Mouse (Mus musculus) spleen, embryonic (tissue): Measurements from ENCODE around the gene Cacna2d3.

Source experiments
- CTCF ChIA-PET: fragments of 350-600 bp; sonication (Branson Sonifier 250); formaldehyde crosslinking; loops from one replicate; lab custom pipeline; 2022; lab: Charles Lee

Gene Cacna2d3

DNA sequence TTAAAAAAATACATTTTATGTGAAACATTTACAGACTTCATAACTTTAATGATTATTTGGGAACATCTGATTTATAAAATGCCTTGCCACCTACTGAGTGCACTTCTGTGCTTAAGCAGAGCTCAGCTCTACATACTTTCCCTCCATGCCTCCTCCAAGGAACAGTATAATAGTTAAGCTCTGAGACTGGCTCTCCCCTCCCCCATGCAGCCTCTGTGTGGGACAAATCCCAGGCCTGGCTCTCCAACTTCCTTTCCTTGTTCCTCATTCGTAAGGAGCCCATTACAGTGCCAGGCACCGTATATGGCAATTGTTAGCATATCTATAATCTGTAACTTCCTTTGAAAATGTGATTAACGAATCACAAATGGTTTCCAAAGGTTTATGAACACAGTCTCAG, 644.2 kb downstream of the Cacna2d3 start:
- CTCF ChIA-PET: no interaction called here

DNA sequence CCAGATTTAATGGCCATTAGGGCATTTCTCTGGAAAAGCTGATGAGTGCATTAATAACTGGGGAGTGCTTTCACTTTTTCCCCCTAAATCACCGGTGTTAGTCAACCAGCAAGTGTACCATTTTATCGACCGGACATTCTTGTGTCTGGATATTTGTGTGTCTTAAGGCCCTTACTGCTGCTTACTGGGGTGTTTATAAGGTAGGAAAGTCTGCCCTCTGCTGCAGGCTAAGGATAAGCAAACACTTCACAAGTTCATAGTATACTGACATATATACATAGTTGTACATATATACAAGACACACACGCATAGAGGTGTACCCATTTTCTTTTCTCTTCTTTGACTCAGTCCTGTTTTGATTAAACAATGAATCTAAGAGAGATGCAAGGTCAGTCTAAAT, 647.9 kb downstream of the Cacna2d3 start:
- CTCF ChIA-PET: no interaction called here

DNA sequence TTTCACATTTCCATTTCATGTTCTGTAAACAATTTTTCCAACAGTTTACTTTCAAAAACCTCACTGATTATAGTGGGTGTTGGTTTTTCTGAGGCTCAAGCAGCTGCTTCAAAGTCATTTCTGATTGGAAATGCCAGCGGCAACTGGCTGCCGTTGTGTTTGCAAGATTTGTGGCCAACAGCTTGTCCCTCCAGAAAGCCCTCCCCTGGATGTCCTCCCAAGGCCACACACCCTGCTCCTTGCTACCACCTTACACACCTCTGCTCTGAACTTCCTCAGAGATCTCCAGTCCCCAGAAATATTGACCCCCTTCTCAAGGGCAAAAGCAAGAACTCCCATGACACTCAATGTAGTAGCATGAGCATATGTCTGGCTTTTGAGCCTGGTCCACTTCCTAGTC, 659.0 kb downstream of the Cacna2d3 start:
- CTCF ChIA-PET: no interaction called here

DNA sequence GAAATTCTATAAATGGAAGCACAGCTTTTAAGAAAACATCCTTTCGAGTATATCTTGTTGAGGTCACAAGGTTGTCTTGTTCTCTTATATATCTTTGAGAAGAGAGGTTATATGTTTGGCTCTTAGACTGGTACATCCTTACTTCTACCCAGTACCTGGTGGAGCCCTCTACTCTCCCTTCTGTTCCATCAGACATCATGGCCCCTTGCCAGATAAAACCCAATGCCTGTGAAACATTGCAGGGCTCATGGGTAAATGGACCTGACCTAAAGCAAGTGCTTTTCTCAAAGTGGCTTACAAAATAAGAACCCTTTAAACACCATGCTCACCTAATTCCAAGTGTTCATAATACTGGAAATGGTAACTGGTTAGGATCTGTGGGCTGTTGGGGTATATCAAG, 660.2 kb downstream of the Cacna2d3 start:
- CTCF ChIA-PET: no interaction called here

DNA sequence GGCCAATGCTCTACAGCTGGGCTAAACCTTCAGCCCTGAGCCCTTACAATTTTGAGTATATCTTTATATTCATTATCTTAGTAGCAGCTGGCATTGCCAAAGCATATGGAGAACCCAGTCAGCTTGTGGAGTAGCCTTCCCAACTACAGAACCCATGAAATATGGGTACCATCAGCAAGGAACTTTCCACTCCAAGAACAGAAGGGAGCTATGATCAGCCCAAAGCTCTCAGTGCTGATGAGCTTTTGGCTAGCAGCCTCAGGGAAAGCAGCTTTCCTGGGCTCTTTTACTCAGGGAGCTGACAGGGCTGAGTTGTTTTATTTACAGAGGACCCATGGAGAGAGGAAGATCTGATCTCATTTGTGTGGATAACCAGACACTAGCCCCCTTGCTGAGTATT, 661.0 kb downstream of the Cacna2d3 start:
- CTCF ChIA-PET: no interaction called here

DNA sequence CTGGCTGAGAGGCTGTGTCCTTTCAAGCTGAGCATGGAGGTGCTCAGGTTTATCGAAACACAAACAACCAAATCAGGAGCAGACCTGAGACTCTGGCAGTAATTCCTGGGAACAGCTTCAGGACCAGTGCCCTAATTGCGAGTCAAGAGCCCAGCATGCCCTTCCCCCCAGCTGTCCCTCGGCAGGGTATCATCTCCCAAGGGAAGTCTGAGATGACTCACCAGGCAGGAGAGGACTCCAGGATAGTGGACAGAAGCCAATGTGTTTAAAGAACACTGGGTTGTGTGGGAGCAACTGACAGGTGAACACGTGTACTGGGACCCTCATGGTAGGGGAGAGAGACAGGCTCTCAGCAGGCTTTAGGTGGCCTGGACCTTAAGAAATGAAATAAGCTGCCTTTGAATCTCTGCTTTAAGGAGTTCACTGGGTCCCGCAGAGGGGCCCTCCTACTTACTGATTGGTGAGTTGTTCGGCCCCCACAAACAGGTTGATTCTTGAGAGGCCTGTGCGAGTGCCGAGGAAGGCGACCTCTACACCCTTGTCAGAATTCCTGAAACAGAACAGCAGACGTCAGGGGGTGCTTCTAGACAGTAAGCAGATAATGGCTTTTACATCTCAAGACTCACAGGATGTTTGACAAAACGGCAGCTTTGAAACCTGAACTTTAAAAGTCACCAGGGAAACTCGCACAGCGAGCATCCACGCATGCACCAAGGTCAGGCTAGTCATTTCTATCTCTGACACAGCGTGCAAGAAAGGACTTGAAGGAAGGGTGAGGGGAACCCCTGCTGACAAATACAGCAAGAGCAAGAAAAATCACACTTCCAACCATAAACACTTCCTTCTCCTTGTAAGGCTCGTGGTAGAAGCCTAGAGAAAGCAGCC, 669.5 kb downstream of the Cacna2d3 start:
- CTCF ChIA-PET: no interaction called here

DNA sequence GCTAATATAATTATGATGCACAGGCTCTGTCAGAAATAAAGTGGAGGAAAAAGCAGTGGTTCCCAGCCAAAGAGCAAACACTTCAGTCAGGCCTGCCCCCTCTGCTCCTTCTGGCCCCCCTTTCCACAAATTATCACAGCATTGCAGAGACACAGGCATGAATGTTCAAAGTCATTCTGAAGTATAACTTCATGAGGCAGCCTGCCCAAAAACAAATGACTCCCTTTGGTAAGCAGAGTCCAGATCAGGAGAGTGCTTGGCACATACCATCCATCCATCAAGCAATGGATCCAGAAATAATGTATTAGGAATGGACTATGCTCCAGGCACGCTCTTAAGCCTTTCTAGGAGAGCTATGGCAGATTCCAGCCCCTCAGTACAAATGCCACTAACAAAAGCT, 679.3 kb downstream of the Cacna2d3 start:
- CTCF ChIA-PET: no interaction called here

DNA sequence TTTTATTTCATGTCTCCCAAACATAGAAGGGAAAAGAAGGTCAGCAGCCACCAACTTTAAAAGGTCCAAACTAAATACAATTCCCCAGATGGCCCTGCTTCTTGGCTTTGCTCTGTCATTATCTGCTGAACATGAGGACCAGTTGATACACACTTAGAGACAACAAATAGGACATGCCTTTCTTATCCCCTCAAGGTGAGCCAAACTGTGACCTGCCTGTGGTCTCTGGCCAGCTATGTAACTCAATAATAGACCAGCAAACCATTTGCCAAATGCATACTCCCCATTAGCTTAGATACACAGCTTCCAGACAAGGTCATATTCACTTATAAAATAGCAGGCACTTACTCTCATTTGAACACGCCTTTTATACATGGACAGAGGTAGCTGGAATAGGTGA, 680.2 kb downstream of the Cacna2d3 start:
- CTCF ChIA-PET: no interaction called here

DNA sequence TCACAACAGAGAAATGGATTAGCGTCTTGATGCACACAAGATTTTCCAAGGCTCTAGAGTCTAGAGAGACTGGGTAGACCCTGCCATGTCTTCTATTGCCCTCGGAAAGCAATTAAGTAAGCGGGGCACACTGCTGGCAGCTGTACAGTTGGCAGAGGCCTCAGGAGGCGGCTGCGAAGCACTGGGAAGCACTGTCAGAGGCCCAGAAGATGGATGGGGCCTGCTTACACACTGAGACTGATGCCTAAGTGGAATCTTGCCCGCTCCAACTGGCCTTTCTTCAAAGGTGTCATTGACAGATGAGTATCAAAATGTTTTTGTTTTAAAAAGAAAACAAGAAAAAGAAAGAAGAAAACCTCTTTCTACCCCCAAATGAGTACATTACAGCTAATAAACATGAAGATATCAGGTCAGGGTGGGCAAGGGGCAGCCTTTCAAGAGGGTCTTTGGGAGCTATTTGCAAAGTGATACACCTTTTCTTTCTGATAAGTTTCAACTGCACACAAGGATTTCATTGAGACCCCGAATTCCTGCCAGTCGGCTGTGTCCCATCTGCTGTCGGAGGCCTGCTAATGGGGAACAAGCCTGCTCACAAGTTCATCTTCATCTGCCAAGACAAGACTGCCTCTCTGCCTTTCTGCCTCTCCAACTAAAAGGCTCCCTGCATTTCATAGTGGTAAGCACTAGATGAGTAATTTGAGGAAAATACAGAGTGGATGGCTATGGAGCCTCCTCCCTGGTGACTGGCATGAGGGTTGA, 680.9 kb downstream of the Cacna2d3 start:
- CTCF ChIA-PET: no interaction called here

DNA sequence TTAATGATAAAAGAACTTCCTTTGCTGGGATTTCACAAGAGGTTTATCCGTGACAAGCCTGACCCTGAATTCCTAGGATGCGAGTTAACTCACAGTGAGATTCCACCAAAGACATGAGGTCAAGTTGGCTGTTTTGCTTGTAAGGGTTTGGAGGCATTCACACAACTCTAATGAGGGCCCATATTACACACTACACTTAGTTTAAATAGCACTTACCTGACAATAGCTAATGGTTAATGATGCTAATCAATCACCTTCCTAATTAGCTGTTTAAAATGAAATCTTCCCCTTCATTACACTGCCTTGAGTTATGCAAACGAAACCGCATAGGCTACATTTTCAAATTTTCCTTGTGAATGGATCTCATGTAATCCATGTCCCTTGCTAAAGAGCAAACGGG, 683.4 kb downstream of the Cacna2d3 start:
- CTCF ChIA-PET: no interaction called here

DNA sequence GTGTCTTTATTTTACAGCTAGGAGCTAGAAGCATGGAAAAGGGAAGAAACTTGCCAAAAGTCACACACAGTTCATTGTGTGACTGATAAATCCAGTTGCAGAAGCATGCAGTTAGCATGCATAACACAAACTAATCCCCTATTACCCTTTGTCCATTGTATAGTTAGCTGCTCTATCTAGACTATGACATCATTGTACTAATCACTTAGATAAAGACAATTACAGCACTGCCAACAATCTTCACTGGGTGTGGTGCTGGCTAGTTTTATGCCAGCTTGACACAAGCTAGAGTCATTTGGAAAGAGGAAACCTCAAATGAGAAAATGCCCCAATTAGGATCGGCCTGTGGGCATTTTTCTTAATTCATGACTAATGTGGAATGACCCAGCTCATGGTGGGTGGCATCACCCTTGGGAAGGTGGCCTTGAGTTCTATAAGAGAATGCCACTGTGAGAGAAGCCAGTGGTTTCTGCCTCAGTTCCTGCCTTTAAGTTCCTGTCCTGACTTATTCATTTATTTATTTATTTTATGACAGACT, 689.7 kb downstream of the Cacna2d3 start:
- CTCF ChIA-PET: no interaction called here

DNA sequence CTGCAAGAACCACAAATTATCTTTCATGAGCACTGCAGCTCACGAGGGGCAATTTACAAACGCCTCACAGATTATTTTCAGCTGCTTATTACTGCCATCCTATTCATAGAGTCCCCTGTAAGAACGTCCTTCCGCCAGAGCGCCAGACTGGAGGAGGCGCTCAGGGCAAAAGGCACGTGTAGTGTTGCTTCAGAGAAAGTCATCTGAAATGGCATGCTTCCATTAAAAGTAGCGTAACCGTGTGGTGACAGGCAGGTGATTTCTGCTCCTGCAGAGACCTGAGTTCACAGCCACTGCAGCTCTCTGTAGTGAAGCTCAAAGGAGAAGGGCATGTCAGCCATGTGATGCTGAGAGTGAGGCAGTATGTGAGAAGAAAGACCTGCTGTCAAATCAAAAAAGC, 691.1 kb downstream of the Cacna2d3 start:
- CTCF ChIA-PET: no interaction called here

DNA sequence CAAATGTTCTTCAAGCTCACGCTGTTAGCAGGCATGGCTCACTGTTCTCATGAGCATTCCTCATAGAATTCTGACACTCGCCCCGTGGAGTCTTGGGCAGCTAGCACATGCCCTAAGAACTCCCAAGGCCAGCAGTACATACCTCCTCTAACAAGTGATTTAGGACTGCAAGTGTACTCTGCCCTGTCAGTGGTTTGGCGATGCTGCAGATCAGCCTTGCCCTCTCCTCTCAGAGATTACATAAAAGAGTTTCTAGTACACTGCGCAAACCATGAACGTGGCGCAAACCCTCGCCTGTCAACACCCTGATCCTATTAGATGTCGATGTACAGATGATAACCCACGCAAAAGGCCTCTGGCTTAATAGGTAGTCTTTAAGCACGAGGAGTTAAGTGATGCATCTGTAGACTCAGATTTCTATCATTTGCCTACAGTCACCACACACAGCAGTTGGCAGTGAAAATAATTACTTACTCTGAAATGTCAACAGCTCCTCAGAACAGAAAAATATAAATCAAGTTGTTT, 691.7 kb downstream of the Cacna2d3 start:
- CTCF ChIA-PET: no interaction called here

DNA sequence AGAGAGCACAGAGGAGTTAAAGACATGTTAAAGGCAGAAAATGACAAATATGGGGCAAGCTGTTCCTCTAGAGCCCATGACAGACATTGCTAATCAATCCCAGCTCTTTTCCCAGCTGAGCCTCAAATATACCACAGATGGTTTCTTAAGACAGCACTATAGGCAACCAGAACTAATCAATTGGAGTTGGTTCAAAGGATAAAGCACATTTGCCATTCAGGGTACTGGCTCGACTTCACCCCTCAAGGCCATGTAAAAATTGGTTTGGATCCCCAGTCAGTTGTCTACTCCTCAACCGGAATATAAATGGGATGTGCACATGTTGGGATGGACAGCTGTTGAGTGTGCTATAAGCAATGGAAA, 692.6 kb downstream of the Cacna2d3 start:
- CTCF ChIA-PET: no interaction called here

DNA sequence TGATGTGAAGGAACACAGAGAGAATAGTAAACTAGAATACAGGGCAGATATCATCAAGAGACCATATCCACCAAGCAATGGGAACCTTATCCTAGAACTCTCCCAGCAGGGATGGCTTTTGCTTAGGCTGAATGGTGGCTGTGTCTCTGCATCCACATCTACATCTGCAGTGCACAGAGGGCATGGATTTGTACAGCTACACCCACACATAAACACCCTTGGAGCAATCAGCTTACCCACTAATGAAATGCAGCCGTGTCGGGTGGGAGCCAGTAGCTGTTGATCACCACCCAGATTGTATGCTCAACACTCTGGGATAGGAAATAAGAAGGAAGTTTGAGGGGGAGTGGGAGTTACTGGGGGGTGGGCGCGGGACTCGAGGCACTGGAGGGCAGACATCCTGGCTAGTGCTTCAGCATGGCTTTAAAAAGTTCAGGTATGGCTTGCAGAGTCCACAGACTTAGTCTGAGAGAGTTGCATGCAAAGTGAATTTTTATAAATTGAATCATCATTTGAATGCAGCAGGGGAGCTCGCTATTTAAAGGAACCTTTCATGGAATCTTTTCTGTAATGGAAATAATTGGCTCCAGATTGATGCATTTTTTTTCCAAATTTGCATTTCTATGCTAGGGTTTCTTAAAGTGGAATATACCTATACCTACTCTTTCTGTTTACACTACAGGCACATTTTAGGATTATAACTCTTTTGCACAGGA, 693.1 kb downstream of the Cacna2d3 start:
- CTCF ChIA-PET: no interaction called here

DNA sequence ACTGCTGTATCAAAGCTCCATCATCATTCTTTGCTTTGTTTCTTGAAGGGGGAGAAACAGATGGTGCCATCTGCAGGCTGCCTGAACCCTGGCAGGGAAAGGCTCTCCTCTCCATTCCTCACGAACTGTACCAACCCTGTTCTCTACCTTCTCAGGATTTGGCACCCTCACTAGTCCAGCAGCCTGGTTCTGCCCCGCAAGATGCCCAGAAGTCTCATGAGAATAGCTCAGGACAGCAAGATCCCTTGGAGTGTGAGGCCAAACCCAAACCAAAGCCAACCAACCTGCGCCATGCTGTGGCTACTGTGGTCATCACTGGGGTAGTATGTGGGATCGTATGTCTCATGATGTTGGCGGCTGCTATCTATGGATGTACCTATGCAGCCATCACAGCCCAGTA, 694.4 kb downstream of the Cacna2d3 start:
- CTCF ChIA-PET: no interaction called here

DNA sequence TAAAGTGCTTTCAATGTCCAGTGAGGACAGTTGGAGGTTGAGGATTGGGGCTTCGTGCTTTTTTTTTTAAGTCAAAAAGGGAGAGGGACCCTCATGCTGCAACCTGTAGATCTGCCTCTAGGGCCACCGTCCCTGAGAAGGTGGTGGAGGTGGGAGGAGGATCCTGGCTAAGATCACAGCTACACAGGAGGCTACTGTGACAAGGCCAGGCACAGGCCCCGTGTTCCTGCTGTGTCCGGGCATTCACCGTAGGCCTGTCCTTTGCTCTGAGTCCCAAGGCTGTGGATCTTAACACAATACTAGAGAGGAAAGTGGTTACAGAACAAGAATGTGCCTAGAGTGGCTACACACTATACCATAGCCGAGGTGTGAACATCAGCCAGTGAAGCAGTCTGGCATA, 696.3 kb downstream of the Cacna2d3 start:
- CTCF ChIA-PET: no interaction called here

DNA sequence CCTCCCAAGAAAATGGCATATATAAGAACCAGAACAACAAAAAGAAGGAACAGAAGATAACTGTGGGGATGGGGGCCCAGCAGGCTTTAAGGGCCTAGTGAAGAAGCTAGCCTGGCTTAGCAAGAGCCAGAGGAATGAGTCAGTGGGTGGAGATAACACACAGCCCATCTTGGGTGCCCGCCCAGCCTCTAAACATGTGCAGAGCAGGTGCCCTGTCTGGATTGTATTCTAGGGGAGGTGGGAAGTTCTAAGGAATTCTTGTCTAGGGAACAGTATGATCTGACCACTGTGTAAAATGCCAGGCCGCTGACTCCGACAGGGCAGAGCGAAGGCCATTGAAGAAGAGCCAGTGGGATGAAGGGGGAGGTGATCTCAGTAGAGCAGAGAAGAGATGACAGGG, 698.4 kb downstream of the Cacna2d3 start:
- CTCF ChIA-PET: no interaction called here

DNA sequence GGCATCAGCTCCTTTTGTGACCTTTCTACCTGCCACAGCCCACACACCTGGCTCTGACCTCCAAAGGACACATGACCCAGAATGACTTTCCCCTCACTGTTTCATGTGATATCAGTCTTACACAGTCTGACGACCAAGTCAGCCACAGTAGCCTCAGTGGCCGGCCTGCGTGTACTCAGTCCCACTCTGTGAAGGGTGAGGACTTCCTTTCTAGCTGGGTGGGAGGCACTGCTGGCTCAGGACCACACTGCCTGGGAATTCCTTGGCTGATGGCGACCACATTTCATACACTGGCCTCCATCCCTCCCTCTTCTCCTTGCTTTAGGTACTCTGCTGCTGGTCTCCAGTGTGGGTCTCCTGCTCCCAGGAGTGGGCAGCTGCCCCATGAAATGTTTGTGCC, 700.4 kb downstream of the Cacna2d3 start:
- CTCF ChIA-PET: no interaction called here

DNA sequence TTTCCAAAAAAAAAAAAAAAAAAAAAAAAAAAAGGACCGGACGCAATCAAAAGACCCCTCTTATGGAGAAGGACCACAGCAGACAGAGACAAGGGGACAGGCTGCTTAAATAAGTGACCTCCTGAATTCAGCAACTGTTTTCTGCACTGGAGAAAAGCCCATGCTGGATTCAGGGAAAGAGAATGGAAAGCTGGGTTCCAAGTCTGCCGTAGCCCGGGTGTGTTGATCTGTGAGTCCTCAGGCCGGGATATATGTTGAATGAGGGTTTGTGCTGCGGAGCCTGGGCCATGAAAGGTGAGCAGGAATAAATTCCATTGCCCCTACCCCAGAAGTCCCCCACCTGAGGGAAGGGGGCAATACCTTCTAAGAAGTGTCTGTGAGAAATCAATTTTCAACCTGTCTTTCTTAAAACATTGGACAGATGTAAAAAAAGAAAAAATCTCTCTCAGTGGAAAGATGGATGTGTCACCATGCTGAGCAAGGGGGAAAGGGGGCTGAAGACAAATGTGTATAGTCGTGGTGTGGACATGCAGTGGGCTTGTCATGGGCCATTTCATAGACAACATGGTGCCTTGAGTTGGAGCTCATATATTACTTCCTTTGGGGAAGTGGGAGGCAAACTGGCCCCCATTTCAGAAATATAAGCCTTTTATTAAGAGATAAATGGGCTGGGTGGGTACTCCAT, 703.2 kb downstream of the Cacna2d3 start:
- CTCF ChIA-PET: no interaction called here

DNA sequence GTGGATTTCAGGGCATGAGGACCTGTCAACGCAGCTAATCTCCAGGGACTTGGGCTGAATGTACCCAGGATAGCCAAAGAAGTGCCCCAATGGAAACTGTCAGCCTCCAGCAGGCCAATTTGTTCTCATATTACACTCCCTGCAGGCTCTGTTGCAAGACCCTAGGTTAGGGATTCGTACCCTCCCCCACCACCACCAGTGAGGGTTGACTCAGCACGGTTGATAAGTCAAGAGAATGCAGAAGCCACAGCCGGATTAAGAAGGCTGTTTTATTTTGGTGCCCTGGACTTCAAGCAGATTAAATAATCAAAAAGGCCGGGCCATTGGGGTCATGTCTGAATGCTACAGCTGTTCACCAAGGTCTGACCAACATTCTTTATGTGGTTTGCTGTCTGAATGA, 703.8 kb downstream of the Cacna2d3 start, which contains the start of gene Lrtm1:
Lrtm1 (plus strand) TSS at position 326 of the 400 bp plus-strand sequence.
- CTCF ChIA-PET: no interaction called here
